Mouse (Mus musculus) CD4-positive helper T cell, adult 2 months (primary cell): ENCODE data around the gene Slc25a25.
A peak's percentile ranks its signal among the peaks of the same experiment; 100 is the strongest.
"Not testable (repeated sequence)": the region's sequence is repeated elsewhere in the genome, so short reads cannot be mapped to it uniquely, and the experiment has no call there.

ENCODE experiments used
- DNase-seq: peaks from one replicate; pipeline ENCODE4 v3.0.0-alpha.2; 2012; ENCODE audit warnings: low read depth, missing footprints, low spot score

Gene Slc25a25

DNA sequence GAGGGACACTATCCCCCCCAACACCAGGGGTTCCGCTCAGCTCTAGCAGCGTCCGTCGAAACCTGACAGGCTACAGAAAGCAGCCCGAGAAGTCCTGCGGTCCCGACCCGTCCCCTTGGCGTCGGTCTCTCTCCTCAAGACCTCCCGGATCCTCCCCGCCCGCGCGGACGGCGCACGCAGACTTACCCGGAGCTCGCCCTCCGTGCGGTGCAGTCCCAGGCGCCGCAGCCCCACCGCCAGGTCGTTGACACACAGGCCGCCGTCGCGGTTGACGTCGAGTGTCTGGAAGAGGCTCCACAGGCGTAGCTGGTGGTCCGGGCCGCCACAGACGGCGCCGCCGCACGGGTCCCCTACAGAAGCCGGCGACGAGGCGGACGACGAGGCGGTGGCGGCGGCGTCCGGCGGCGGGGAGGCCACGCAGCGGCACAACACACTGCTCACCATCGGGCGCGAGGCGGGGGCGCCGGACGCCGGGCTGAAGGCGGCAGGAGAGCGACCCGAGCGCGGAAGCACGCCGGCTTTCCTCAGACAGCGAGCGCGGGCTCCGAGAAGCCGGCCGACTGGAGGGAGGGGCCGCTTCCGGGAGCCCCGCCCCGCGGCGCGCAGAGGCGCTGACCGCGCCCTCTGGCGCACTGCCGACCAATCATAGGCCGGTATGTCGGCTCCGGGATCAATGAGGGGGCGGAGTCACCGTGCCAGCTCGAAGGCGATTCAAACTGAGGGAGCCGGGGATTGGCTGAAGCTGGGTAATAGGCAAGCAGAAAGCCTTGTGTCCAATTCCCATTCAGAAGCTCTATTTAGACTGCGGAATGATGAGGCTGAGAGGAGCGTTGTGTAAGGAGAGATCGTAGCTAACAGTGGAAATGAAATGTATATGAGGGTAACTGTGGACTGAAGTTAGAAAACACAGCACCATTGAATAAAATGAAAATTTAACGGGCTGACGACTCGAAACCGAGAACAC is at the start of gene Slc25a25:
Gene Slc25a25 (minus strand): TSS at position 565 of the 964 bp plus-strand sequence.
- DNase-seq: peak; percentile 98

DNA sequence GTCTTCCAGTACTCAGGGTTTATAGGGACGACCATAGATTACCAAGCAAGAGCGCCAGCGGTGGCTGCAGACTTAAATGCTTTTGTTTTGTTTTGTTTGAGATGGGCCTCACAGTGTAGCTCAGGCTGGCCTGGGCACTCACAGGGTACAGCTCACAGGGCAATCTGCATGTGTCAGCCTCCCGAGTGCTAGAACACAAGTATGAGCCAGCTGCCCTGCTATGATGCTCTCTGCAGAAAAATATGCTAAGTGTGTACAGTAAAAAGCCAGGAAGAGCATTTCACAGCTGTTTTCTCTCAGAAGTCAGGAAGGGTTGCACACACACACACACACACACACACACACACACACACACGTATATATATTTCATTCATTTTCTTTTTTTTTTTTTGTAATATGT is 49.2 kb upstream of the Slc25a25 start:
- DNase-seq: peak; percentile 47

DNA sequence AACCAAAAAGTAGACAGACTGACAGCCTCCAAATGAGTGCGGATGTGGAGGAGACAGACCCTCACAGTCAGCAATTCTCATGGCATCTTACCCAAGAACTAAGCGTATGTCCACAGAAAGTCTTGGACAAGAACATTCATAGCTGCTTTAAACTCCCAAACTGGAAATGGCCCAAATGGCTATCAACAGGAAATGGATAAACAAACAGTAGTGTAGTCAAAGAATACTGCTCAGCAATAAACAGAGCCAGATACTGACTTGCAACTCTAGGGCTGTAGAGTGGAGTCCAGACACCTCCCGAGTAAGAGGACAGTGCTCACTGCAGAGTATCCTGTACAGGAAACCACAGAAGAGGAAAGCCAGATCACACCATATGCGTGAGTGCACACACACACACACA is 48.1 kb upstream of the Slc25a25 start:
- DNase-seq: no peak

DNA sequence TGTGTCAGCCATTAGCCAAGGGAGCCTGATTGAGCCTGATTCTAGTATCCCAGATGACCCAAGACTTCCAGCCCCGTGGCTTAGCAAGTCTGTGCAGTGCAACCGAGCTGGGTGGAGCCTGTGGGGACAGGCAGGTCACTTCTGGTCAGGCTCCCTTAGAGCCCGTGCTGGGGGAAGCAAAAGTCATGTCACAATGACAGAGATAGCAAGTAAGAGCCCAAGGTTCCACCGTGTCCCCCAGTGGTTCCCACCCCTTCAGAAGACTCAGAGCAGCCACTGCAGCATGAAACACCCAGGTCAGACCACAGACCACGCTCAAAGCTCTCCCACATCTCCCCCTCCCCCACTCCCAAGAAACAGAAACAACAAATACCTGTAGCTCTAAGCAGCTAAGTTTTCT is 44.9 kb upstream of the Slc25a25 start:
- DNase-seq: peak; percentile 85

DNA sequence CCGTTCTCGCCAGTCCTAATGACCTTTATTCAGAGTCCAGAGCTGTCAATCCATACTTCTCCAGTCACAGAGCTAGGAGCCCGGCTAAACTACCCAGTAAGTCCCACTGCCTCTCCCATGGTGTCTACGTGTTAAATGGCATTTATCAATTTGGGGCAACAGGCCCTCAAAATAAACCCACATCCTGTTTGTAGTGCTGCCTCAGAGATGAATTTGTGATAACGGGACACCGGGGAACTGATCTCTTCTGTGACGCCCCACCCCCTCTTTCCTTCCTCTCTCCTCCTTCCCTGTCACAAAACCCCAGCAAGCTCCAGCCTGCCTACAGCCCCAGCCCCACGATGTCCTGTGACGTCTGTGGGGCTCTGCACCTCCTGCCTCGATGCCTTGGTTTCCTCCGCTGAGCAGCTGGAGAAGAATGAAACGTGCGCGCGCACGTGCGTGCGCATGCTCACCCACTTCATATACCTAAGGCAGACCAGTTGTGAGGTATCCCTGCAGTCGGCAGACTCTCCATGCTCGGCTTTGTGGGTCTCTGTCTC is 44.0 kb upstream of the Slc25a25 start:
- peak; percentile 99 for DNase-seq

DNA sequence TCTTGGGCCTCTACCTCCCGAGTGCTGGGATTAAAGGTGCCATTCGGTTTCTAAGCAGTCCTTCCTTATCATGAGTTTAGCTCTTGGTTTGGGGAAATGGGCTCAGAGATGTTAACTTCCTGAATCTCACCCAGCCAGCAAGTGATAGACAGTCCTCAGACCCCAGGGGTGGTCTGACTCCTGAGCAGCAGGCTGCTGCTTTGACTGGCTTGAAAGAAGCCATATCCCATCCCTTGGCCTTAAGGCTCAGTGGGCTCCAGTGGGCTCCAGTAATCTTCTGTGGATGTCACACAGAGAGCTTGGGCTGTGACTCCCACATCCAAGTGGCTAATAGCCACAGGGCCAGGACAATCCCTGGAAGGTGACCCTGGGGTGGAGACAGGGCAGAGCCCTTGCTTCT is 43.3 kb upstream of the Slc25a25 start:
- DNase-seq: peak; percentile 54

DNA sequence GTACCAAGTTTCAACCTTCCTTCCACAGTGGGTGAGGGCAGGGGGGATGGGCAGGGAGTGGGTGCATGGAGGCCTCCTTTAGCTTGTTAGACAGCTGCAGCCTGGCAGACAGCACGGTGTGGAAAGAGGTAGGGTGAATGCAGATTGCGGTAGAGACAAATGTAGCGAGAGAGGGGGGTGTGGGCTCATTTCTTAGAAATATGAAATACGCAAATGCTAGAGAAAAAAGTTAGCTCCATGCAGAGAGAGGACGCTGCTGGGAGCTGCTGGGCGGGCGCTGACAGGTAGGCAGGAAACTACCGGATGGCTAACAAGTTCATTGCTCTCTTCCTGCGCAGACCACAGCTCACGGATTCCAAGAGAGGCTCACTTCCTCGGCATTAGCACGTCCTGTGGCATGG is 42.1 kb upstream of the Slc25a25 start:
- peak; percentile 96 for DNase-seq

DNA sequence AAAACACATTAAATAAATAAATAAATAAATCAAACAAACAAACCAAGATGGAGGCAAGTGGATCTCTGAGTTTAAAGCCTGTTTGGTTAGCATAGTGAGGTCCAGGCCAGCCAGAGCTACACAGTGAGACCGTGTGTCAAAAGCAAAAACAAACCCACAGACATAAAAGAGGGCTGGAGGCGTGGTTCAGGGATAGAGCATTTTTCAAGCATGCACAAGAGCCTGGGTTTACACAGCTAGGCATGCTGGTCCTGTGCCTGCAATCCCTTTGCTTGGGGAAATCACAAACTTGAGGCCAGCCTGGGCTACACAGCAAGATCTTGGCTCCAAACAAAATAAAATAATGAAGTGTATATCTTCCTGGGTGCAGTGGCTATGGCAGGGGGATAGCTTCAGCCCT is 41.4 kb upstream of the Slc25a25 start:
- peak; percentile 75 for DNase-seq

DNA sequence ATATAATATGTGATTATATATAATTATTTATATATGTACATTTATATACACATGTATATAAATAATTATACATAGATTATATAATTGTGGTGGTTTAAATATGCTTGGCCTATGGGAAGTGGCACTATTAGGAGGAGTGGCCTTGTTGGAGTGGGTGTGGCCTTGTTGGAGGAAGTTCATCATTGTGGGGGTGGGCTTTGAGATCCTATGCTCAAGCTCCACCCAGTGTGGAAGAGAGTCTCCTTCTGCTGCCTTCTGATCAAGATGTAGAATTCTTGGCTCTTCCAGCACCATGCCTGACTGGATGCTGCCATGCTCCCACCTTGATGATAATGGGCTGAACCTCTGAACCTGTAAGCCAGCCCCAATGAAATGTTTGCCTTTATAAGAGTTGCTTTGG is 39.5 kb upstream of the Slc25a25 start:
- not testable (repeated sequence) for DNase-seq

DNA sequence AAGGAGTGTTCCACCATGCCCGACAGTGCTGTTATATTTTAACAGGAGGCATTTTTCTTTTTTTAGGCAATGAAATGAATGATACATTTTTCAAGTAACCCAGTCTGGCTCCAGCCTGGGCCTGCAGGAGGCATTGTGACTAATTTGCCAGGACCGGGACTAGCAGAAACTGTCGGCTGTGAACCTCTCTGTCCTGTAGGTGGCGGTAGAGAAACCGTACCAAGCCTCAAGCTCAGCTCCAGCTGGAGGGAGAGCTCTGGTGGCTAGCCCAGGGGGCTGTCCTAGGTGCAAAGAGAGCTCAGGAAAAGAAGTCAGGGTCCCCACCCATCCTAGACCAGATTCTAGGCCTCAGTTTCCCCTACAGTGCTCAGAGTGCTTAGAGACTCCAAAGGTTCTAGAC is 37.4 kb upstream of the Slc25a25 start:
- DNase-seq: peak; percentile 87

DNA sequence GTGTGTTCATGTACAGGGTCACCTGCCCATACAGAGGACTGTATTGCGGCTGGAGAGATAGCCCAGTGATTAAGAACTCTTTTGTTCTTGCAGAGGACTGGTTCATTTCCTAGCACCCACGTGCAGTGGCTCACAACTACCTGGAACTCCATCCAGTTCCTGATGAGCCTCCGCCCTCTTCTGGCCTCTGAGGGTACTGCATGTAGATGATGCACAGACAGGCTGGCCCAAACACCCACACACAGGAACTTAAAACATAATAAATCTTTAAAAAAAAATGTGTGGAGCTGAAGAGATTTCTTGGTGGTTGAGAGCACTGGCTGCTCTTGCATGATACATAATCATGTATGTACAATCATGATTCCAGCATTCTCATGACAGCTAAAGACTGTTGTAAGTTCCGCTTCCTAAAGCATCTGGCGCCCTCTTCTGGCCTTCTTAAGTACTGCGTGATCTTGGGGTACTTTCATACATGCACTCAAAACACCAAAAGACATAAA is 35.9 kb upstream of the Slc25a25 start:
- peak; percentile 91 for DNase-seq

DNA sequence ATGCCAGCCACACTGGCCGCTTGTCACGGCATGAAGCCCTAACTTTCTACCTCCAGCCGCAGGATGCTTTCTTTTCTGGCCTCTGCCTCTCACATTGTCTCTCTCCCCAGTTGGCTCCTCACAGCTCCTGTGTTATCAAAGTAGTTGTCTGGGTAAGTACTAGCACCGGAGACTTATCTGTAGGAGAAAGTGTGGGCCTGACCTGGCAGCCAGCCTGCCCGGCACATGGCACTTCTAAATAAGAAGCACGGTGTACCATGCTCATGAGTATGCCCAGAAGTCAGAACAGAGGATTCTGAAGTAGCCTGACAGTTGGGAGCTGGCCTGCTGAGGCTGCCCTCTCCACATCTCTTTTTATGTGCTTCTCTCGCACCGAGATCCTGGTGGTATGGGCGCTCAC is 34.9 kb upstream of the Slc25a25 start:
- DNase-seq: no peak

DNA sequence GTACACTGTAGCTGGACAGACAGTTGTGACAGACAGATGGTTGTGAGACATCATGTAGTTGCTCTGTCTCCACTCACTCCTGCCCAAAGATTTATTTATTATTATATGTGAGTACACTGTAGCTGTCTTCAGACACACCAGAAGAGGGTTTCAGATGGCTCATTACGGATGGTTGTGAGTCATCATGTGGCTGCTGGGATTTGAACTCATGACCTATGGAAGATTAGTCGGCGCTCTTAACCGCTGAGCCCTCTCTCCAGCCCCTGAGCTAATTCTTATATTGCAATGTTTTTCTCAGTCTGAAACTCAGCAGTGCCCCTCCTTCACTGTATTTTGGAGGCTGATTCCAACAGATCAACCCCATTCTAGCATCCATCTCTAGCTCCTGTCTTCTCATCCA is 34.5 kb upstream of the Slc25a25 start:
- no peak for DNase-seq

DNA sequence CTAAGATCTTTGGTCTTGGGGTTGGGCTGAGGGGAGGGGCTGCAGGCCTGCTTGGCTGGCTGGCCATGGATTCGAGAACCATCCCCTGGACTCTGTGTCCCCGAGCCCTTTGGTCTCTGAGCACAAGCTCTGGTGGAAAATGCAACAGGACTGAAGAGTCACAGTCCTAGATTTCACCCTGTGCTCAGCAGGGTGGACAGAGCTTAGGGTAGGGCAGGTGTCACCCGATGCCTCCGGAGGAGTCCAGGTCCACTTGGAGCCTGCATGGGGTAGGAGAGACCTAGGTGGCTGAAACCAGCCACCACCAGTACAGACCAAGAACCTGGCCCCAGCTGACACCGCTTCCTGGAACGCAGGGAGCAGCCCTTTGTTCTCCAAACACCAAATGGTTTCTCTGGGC is 33.7 kb upstream of the Slc25a25 start:
- no peak for DNase-seq

DNA sequence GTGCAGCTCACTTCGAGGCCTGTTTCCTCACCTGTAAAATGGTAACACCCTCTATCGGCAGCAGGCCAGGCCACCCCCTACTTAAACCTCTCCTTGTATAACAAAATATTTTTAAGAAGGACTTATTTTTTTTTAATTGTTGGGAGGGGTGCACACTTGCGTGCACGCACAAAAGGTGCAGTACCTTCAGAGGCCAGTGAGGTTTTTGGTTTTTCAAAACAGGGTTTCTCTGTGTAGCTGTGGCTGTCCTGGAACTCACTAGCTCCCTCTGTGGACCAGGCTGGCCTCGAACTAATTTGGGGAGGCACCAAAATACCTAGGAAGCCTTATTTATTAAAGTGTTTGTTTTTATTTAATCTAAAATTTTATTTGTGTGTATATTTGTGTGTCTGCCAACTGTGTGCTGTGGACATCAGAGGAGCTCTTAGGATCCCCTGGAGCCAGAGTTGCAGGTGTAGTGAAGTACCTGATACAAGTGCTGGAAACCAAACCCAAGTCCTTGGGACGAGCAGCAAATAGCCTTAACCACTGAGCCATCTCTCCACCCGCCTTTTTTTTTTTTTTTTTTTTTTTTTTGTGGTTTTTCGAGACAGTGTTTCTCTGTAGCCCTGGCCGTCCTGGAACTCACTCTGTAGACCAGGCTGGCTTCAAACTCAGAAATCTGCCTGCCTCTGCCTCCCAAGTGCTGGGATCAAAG is 32.1 kb upstream of the Slc25a25 start:
- DNase-seq: peak; percentile 52

DNA sequence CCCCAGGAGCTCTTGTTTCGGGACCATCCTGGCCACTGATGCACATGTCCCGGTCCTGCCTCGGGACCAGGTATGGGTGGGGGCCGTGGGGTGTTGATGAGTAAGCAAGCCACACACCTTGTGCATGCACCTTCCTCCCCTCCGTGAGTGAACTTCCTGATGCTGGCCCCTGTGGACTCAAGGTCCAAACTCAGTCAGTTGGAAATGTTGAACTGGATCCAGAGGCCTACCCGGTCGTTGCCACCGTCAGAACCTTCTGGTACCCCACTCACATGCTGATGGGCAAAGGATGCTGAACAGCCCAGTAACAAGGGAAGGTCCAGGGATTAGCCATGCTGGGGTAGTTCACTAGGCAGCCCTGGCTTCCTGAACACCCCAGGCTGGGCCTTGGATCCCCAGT is 31.1 kb upstream of the Slc25a25 start:
- no peak for DNase-seq

DNA sequence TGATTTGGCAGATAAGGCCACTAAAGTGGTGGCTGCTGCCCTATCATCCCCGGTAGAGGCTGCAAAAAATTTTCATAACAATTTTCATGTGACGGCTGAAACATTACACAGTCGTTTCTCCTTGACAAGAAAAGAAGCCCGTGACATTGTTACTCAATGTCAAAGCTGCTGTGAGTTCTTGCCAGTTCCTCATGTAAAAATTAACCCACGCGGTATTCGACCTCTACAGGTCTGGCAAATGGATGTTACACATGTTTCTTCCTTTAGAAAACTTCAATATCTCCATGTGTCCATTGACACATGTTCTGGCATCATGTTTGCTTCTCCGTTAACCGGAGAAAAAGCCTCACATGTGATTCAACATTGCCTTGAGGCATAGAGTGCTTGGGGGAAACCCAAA is 24.1 kb upstream of the Slc25a25 start:
- DNase-seq: not testable (repeated sequence)

DNA sequence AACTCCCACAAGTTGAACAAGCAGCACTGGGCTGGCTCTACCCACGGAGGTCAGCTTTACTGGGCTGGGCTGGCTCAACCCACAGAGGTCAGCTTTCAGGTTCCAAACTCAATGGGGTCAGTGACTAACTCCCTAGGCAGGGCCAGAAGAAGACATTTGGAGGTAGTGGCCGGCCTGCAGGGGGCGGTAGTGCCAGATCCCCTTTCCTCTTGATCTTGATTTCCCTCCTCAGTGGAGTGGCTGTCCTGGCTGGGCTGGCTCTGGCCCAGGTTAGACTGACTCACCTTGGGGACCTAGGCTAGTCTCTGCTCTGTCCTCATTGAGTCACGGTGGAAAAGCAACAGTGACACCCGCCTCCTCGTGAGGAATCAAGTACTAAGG is 20.4 kb upstream of the Slc25a25 start:
- DNase-seq: peak; percentile 25

DNA sequence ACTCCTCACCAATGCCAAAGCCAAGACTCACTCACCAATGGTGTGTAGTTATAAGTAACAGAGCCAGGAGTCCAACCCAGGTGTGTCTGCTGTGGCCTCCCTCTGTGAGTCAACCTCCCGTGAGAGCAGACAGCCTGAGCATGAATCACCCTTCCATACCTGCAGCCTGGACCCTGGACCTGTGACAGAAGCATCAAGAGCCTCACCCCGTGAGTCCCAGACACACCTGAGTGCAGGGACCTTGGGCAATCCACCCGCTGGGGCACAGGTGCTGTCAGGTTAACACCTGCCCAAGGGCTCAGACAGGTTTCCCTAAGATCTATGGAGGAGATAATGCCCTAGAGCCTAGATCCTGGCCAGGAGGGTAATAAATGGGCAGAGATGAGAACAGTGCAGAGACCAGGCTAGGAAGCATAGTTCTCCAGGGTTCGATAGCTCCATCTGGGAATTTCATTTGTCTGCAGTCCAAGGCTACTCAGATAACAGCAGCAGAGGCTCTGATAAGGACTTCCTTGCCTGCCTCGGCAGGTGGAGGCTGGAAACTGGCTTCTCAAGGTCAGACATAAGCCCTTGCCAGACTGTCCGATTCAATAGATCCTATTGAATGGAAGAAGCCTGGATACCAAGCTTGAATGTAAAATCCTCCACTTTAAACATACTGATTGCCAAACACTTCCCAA is 19.9 kb upstream of the Slc25a25 start:
- no peak for DNase-seq

DNA sequence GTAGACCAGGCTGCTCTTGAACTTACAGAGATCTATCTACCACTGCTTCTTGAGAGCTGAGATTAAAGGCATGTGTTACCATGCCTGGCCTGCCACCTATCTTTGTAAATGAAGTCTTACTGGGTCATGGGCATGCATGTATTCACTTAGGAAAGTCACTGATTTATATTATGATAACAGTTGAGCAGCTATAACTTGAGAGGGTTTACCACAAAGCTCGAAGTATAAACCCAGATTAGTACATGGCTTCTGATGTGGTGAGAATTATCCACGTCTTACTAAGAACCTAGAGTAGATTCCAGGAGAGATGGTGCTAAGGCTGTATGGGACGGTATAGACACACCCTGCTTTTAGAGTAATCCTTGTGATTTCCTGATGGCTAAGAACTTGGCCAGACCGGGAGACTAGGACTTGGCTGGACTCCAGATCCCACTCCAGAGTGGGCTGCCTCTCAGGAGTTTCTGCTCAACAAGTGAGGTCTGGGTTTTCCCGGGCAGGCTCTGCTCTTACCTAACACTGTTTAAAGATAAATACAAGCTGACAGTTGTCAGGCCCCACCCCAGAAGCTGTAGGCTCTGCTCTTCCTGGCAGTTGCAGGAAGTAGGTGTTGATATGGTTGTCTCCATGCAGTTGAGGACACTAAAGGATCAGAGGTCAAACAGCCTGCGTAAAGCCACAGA is 13.1 kb upstream of the Slc25a25 start:
- peak; percentile 66 for DNase-seq

DNA sequence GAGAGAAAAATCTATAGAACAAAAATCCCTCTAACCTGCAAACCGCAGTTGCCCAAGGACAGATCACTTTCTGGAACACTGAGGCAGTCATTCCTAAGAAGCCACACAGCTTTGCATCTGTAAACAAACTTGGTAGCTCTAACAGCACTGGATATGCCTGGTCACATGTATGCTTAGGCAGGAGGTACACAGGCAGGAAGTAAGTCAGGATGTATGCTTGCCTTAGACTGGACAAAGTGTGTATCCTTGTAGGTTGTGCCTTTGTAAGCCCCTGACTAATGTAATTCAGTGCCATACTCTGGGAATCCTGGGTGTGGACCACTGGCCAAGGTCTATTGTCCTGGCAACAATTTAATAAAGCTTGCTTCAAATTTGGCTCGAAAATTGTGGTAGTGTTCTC is 12.5 kb upstream of the Slc25a25 start:
- peak; percentile 24 for DNase-seq
